Mouse (Mus musculus): Measurements from ENCODE around the gene Gpr108.

Gpr108 gene

DNA sequence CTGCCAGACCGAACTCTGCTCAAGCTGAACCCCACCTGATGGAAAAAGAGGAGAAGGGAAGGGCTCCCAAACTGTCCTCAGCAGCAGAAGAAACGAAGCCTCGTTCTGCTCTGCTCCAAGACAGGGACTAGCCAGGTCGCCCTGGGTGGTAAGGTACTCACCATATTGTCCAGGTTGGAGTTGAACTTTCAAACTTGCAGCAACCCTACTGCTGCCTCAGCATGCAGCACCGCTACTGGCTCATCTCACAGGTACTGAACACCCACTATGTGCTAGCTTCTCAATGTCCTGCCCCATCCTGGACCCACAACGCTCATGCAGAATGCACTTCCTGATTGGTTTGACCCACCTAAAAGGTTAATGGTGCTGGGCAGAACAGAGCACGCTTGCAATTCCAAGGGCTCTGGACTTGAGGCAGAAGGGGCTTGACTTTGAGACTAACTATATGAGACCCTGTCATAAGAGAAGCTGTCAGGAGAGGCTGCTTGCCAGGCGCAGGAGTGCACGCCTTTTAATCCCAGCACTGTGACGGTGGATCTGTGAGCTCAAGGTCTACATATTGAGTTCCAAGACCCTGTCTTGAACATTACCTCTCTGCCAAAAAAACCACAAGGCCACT is 2.8 kb downstream of the Gpr108 start:
- no peak for DNase-seq (ENCODE audit: low read depth, low spot score)

GRCm38 (mm10) chr17:57243650-57244370 is 4.4 kb downstream of the Gpr108 start:
- DNase-seq (ENCODE audit: low read depth, low spot score), result no peak

DNA sequence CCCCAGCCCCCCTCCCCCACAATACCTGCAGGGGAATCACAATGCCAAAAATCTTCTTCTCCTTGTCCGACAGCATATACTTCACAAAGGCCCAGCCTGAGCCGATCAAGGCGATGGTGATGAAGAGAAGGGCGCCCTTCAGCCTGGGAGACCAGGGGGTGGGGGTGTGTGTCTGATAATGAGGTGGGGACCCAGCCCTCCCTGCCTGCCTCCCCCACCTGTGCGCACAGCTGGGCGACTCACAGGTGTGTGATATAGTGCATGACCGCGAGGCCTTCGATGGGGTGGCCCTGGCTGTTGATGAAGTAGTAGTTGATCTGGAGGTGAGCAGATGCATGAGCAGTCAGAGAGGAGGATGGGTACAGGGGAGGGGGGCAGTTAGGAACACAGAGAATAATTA is 11.1 kb downstream of the Gpr108 start:
- no peak for DNase-seq (ENCODE audit: low read depth, low spot score)

DNA sequence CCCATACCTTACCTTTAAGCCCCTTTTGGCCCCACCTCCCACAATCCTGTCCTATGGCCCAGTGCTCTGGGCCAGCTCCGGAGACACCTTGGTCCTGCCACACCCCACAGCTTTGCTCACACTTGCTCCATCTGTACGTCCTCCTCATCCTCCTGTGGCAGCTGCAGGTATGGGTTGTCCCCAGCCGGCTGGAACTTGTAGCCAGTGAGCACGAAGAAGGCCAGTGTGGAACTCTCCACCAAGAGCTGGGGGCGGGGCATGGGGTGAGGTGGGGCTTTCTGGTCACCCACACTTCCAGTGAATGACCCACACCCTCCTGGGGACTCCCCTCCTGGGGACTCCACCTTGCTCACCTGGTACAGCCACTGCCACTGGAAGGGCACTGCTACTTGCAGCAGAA is 12.4 kb downstream of the Gpr108 start:
- no peak for DNase-seq (ENCODE audit: low read depth, low spot score)

- no peak for DNase-seq (ENCODE audit: low read depth, low spot score)
These were observed 13.9 kb downstream of the Gpr108 start for GRCm38 (mm10) chr17:57234254-57234928.

GRCm38 (mm10) chr17:57233038-57233437 is 15.2 kb downstream of the Gpr108 start:
- DNase-seq (ENCODE audit: low read depth, low spot score), result no peak

DNA sequence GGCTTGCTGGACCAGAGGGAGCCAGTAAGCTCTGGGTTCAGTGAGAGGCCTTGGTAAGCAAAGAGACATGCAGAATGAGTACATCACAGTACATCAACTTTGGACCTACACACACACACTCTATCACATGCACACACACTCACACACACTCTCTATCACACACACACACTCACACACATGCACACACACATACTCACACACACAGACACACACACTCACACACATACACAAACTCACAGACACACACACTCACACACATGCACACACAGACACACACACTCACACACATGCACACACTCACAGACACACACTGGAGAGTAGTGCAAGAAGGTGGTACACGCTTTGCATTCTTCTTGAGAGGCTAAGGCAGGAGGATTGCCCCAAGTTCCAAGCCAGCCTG is 16.0 kb downstream of the Gpr108 start:
- no peak for DNase-seq (ENCODE audit: low read depth, low spot score)

GRCm38 (mm10) chr17:57231321-57231771 is 16.9 kb downstream of the Gpr108 start:
- no peak for DNase-seq (ENCODE audit: low read depth, low spot score)

- DNase-seq (ENCODE audit: low read depth, low spot score), result no peak
These were observed 17.5 kb downstream of the Gpr108 start for GRCm38 (mm10) chr17:57230728-57231125.

DNA sequence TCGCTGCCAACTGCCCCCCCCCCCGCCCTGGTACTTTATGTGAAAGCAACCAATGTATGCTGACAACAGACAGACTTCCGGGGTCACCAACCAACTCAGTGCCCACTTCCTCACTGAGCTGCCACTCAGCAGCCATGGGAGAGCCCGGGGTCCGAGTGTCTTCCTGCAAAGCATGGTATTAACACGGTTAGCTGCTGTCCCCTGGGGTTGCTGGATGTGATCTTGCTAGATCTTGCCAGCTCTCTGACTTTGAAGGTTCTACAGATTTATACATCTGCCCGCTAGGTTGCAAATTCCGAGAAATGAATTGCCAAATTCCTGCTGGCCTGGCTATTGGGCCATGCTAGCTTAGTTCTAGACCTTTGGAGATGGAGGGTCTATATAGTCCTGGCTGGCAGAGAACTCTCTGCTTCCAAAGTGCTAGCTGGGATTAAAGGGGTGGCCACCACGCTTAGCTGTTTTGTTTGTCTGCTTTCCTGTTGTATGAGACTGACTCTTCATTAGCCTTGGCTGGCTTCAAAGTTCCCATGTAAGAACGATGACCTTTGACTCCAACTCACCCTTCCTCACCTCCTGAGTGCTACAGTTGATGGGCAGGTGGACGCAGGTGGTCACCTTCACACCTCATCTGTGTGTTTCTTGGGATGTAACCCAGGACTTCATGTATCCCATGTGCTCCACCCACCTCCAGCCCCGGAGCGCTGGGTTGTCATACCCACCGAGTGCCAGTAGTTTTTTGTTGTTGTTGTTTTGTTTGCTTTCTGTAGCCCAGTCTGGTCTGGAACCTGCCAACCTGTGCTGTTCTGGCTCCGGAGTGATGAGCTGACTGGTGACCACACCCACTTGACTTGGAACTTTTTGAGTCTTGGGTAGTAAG is 18.2 kb downstream of the Gpr108 start:
- no peak for DNase-seq (ENCODE audit: low read depth, low spot score)

- DNase-seq (ENCODE audit: low read depth, low spot score), result no peak
These were observed 19.4 kb downstream of the Gpr108 start for GRCm38 (mm10) chr17:57228873-57229272.

DNA sequence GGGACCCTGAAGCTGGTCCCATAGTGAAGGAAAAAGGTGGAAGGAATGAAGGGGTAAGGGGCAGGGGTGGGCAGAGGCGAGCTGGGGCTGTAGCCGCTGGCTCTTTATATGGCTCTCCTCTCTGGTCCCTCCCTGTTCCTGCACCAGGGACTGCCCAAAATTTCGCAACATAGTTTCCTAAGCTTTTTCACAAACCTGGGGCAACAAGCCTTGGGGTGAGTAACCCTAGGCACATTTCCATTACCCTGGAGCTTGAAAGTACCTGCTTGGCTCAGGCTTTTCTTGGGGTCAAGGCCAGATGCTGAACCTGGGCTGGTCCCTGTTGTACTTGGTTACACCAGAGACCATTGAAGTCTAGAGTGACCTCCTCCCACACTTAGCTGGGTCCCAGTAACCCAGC is 20.2 kb downstream of the Gpr108 start, which contains the start of gene C3:
Gene C3 (minus strand): TSS at position 123 of the 400 bp plus-strand sequence.
- DNase-seq (ENCODE audit: low read depth, low spot score), result no peak

- no peak for DNase-seq (ENCODE audit: low read depth, low spot score)
These were observed 20.8 kb downstream of the Gpr108 start for GRCm38 (mm10) chr17:57227468-57227867.

DNA sequence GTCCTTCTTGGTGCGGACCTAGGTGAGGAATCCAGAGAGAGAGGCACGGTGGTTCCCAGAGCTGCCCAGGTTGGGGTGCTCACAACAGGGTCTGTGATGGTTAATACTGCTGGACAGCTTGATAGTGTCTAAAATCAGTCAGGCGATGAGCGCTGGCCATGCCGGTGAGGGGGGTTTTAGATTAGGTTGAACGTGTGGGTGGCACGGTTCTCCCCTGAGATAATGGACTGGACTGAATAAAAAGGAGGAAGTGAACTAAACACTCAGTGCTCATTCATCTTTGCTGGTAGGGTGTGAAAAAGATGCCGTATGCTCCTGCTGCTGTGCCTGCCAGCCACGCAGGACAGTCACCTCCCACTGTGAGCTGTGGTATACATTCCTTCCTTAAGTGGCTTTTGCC is 24.9 kb downstream of the Gpr108 start:
- DNase-seq (ENCODE audit: low read depth, low spot score), result no peak

GRCm38 (mm10) chr17:57221911-57222310 is 26.3 kb downstream of the Gpr108 start:
- DNase-seq (ENCODE audit: low read depth, low spot score), result no peak

DNA sequence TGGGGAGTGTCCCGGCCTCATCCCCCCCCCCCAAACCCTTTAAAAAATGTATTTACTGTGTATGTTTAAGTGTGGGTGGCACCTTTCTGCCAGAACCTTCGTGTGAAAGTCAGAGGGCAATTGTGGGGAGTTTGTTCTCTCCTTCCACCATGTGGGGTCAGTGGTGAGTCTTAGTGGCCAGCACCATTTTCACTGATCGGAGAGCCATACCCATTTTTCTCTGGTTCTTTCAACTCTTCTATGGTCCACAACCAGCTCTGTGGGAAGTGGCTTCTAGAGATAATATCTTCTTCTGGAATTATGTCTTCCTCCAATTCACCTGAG is 28.4 kb downstream of the Gpr108 start:
- DNase-seq (ENCODE audit: low read depth, low spot score), result peak; percentile 25

- peak; percentile 60 for DNase-seq (ENCODE audit: low read depth, low spot score)
These were observed 28.9 kb downstream of the Gpr108 start for GRCm38 (mm10) chr17:57219167-57219883.

- DNase-seq (ENCODE audit: low read depth, low spot score), result no peak
These were observed 29.8 kb downstream of the Gpr108 start for GRCm38 (mm10) chr17:57218335-57218900.

DNA sequence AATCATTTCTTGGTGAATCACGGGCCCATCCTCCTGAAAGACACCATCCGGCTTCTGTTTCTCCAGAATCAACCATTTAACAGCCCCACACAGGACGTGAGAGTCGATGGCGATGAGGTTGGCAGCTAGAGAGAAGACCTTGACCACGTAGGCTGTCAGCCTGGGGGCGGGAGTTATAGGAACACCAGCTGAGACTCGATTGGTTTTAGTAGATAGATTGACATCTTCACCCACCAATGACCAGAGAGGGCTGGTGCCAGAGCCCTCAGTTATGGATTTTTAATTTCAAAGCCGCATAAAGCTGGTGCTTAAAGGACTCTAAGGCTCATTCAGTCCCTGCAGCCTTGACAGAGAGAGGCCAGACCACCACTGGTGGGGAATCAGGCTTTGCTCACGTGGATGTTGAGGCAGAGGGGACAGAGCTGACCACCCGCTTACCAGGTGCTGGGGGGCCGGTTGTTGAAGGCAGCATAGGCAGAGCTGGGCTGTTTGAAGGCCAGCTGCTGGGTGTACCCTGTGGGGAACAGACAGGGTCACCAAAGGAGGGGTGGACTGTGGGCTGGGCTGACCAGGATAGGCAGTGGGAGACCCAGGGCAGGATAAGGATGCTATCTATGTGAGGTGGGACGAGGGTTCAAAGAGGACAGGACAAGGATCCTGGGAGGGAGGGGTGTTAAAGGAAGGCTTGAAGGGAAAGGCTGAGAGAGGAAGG is 33.4 kb downstream of the Gpr108 start:
- DNase-seq (ENCODE audit: low read depth, low spot score), result peak; percentile 61

DNA sequence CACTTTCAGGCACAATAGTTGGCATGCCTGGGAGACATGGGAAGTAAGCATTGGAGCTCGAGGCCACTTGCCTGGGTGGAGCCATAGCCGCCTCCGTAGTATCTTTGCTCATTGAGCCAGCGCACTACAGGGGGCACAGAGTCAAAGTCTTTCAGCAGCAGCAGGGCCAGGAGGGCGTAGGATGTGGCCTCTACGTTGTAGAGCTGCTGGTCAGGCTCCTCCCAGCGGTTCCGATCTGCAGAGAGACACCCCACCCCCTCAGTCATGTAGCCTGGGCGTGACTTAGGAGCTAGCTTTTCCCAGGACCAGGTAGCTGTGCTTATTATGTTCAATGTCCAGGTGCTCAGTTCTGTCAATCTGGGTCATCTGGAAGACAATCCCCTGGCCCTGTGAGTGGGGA is 36.7 kb downstream of the Gpr108 start:
- DNase-seq (ENCODE audit: low read depth, low spot score), result no peak
